Mouse (Mus musculus) midbrain, postnatal 0 days (tissue): ENCODE measurements around the gene Trmt1l. TPM values are rescaled to one million over a fixed set of nuclear protein-coding genes. Genes with fewer than 3 reads are reported as not detected.

ENCODE experiments used
- ATAC-seq: fragments of 200-750 bp; cut with Nextera tagmentation; 2 replicates; pipeline ENCODE4 v1.8.0; 2017; ENCODE audit warnings: moderate number of reproducible peaks, mild to moderate bottlenecking, moderate TSS enrichment, moderate library complexity; ENCODE audit not compliant: low FRiP score
- DNase-seq: peaks from one replicate; pipeline ENCODE4 v3.0.0-alpha.2; 2015; ENCODE audit warnings: low spot score
- H3K27ac ChIP-seq: fragments of 300-500 bp; sonication (generic); 2 replicates; pipeline ENCODE4 v1.5.1; 2014; ENCODE audit warnings: low read depth, mild to moderate bottlenecking, low read length, mixed read lengths
- H3K27me3 ChIP-seq: fragments of 300-500 bp; sonication (generic); 2 replicates; pipeline ENCODE4 v1.6.1; 2014; ENCODE audit warnings: low read length, control low read depth, mixed read lengths; ENCODE audit not compliant: insufficient read depth
- H3K36me3 ChIP-seq: fragments of 300-500 bp; sonication (generic); 2 replicates; pipeline ENCODE4 v1.6.1; 2014; ENCODE audit warnings: low read length, control low read depth, mixed read lengths; ENCODE audit not compliant: insufficient read depth
- H3K4me1 ChIP-seq: fragments of 300-500 bp; sonication (generic); 2 replicates; pipeline ENCODE4 v1.6.1; 2014; ENCODE audit warnings: mild to moderate bottlenecking, control low read depth, antibody characterized with exemption, low read length, mixed read lengths; ENCODE audit not compliant: insufficient read depth
- H3K4me2 ChIP-seq: fragments of 300-500 bp; sonication (generic); 2 replicates; pipeline ENCODE4 v1.6.1; 2014; ENCODE audit warnings: low read depth, mild to moderate bottlenecking, low read length, mixed read lengths; ENCODE audit not compliant: poor library complexity, severe bottlenecking
- H3K4me3 ChIP-seq: fragments of 300-500 bp; sonication (generic); 2 replicates; pipeline ENCODE4 v1.5.1; 2014; ENCODE audit warnings: low read depth, mild to moderate bottlenecking, low read length, moderate library complexity
- H3K9ac ChIP-seq: fragments of 300-500 bp; sonication (generic); replicated peaks from 2 replicates; pipeline ENCODE4 v1.6.1; 2014; ENCODE audit warnings: mild to moderate bottlenecking, low read length, moderate library complexity, mixed read lengths; ENCODE audit not compliant: poor library complexity, severe bottlenecking
- H3K9me3 ChIP-seq: fragments of 300-500 bp; sonication (generic); 2 replicates; pipeline ENCODE4 v1.6.1; 2016; ENCODE audit warnings: low read length, control low read depth
- CTCF ChIP-seq: IDR thresholded peaks from 2 replicates; pipeline ENCODE4 v1.5.1; 2016; ENCODE audit warnings: antibody characterized with exemption, mild to moderate bottlenecking
- WGBS: fragments of 180-500 bp; shearing (Covaris S2); extraction: QIAGEN DNeasy Blood & Tissue Kit; methylation state at CpG from one replicate; pipeline ENCODE4 v1.1.7; 2014; 5-methylcytosine and 5-hydroxymethylcytosine counted together
- polyA plus RNA-seq: library from polyadenylated mRNA; unstranded; fragments of >200 nt; fragmentation: Nextera tagmentation; extraction: Ambion mirVana; gene quantifications from 2 replicates; pipeline ENCODE4 v1.2.1, GENCODE M21; 2015
- total RNA-seq: library from RNA; depleted of rRNA; stranded (reverse); fragments of >200 nt; gene quantifications from 2 replicates; pipeline ENCODE4 v1.2.3, GENCODE M21; 2014

Gene Trmt1l
- total and polyA plus RNA-seq, 2 experiments from 2014 or later, result 15.9 to 17.8 TPM

GRCm38 (mm10) chr1:151482497-151482896, 54.2 kb downstream of the Trmt1l start:
- no peak for TF ChIP-seq CTCF
- no peaks in the 10 kb centered on the region; the same call in 1 of the 2 replicates for H3K36me3 ChIP-seq
- H3K4me3 ChIP-seq, result no peak overlapping the region
- 100% methylated on average over 1 of the region's 1 CpGs for WGBS
- ATAC-seq (no peak), DNase-seq (no peak)
- no peak overlapping the region for H3K27ac ChIP-seq
- no peak overlapping the region for H3K9ac ChIP-seq
- H3K27me3 ChIP-seq, result no peaks in the 10 kb centered on the region
- H3K4me1 ChIP-seq, result no peaks in the 10 kb centered on the region
- H3K4me2 ChIP-seq, result no peak overlapping the region
- no peaks in the 10 kb centered on the region for H3K9me3 ChIP-seq

DNA sequence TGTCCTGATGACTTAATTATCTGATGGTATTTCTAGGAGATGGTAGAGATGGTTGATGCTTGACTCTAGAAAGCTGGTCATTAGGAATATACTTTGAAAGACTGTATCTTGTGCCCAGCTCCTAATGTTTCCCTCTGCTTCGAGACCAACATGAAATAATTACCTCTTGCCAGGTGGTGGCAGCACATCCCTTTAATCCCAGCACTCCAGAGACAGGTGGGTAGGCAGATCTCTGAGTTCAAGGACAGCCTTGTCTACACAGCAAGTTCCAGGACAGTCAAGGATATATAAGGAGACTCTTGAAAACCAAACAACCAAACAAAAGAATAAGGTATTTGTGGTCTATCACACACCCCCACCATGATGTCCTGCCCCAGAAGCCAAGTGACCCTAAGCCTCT, 55.2 kb downstream of the Trmt1l start:
- no peak overlapping the region for H3K9ac ChIP-seq
- H3K4me1 ChIP-seq, result no peaks in the 10 kb centered on the region
- peak; percentile 59 for TF ChIP-seq CTCF
- H3K4me3 ChIP-seq, result no peak overlapping the region
- H3K27me3 ChIP-seq, result no peaks in the 10 kb centered on the region
- DNase-seq (no peak), ATAC-seq (no peak)
- no peak overlapping the region for H3K27ac ChIP-seq
- 76% methylated on average over 1 of the region's 1 CpGs for WGBS
- no peaks in the 10 kb centered on the region for H3K9me3 ChIP-seq
- no peaks in the 10 kb centered on the region; the same call in 1 of the 2 replicates for H3K36me3 ChIP-seq
- no peak overlapping the region for H3K4me2 ChIP-seq

DNA sequence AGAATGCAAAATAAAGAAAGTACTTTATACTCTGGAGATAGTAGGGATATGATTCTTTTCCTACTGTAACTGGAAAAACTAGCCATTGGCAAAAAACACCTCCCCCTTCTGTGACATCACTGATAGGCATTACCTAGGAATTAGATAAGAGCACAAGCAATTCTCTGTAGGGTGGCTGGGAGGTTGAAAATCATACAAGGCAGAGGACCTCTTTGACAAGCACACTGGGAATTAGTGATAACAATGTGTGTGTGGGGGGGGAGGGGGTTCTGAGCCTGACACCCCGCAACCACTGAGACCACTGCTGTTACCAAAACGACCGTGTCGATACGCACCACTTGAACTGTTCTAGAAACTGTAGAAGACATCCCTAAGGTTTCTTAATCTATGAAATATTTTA, 56.4 kb downstream of the Trmt1l start:
- Histone ChIP-seq H3K4me2 (no peak overlapping the region), H3K9me3 (no peaks in the 10 kb centered on the region), H3K27me3 (no peaks in the 10 kb centered on the region), H3K4me1 (no peaks in the 10 kb centered on the region), H3K36me3 (no peaks in the 10 kb centered on the region; the same call in 1 of the 2 replicates), H3K27ac (no peak overlapping the region), H3K4me3 (no peak overlapping the region), H3K9ac (no peak overlapping the region)
- TF ChIP-seq CTCF, result no peak
- 78% methylated on average over 5 of the region's 5 CpGs for WGBS
- ATAC-seq (no peak), DNase-seq (no peak)

- DNase-seq (no peak), ATAC-seq (no peak)
- no peaks in the 10 kb centered on the region for H3K9me3 ChIP-seq
- whole genome bisulfite sequencing, result 73% methylated on average over 6 of the region's 6 CpGs
- no peak overlapping the region for H3K27ac ChIP-seq
- no peak overlapping the region for H3K9ac ChIP-seq
- no peak for TF ChIP-seq CTCF
- H3K4me2 ChIP-seq, result no peak overlapping the region
- H3K27me3 ChIP-seq, result no peaks in the 10 kb centered on the region
- no peak overlapping the region for H3K4me3 ChIP-seq
- no peaks in the 10 kb centered on the region for H3K36me3 ChIP-seq
- no peaks in the 10 kb centered on the region for H3K4me1 ChIP-seq
Observed at GRCm38 (mm10) chr1:151489806-151490205, 61.5 kb downstream of the Trmt1l start.

- Histone ChIP-seq H3K9ac (no peak overlapping the region), H3K27ac (no peak overlapping the region), H3K4me2 (no peak overlapping the region), H3K9me3 (no peaks in the 10 kb centered on the region), H3K4me3 (no peak overlapping the region), H3K36me3 (no peaks in the 10 kb centered on the region), H3K27me3 (no peaks in the 10 kb centered on the region), H3K4me1 (no peaks in the 10 kb centered on the region)
- peak; percentile 72 for TF ChIP-seq CTCF
- 26% methylated on average over 1 of the region's 1 CpGs for WGBS
- DNase-seq (peak; percentile 42), ATAC-seq (no peak)
Observed at GRCm38 (mm10) chr1:151492419-151492818, 64.1 kb downstream of the Trmt1l start.

DNA sequence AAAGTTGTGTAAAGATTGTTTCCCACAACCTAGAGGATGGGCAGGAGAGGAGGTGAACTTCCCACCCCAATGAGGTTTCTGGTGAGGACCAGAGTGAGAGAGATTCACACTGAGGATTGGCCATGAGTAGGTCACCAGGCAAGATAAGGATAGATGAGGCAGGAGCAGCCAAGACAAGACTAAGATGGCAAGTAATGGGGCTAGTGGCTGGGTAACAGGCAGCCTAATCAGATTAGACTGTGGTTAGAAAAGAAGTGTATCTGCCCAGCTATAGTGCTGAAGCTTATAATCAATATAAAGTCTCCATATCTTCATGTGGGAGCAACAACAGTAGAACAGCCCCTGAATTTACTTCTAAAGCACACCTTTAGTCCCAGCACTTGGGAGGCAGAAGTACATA, 65.5 kb downstream of the Trmt1l start:
- no peak overlapping the region for H3K9ac ChIP-seq
- H3K27ac ChIP-seq, result no peak overlapping the region
- H3K4me2 ChIP-seq, result no peak overlapping the region
- no peak for ATAC-seq
- no peak for TF ChIP-seq CTCF
- no peaks in the 10 kb centered on the region for H3K36me3 ChIP-seq
- H3K27me3 ChIP-seq, result no peaks in the 10 kb centered on the region
- no peak for DNase-seq
- H3K4me1 ChIP-seq, result peaks cover 5% of the 10 kb centered on the region; the same call in 1 of the 2 replicates
- no peak overlapping the region for H3K4me3 ChIP-seq
- no peaks in the 10 kb centered on the region for H3K9me3 ChIP-seq
